Mouse (Mus musculus): ENCODE data around the gene Dera. TPM values are rescaled to one million over a fixed set of nuclear protein-coding genes. Genes with fewer than 3 reads are reported as not detected.

The Dera gene
- total RNA-seq, 2 experiments from 2014 or later: 14.5 to 16.3 TPM

DNA sequence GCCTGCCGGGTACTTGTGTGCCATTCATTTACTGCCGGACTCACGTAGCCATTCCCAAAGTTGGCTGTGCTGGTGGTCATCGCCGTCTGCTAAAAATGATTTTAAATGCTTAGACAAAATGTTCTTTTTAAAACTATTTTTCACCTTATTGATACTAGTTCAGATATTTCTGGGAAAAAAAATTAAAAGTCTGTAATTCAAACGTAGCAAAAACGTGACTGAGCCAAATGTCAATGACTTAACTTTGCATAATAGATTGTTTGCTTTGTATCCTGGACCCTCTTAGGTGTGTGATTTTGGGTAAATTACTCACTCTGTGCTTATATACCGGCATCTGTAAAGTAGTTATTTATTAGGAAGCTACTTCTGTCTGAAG is 499 bp downstream of the Dera start:
- no peak for ATAC-seq (replicated peaks; ENCODE audit: low FRiP score, poor library complexity, severe bottlenecking)

GRCm38 (mm10) chr6:137756310-137756709 is 2.0 kb downstream of the Dera start:
- ATAC-seq (replicated peaks; ENCODE audit: low FRiP score, poor library complexity, severe bottlenecking): no peak

DNA sequence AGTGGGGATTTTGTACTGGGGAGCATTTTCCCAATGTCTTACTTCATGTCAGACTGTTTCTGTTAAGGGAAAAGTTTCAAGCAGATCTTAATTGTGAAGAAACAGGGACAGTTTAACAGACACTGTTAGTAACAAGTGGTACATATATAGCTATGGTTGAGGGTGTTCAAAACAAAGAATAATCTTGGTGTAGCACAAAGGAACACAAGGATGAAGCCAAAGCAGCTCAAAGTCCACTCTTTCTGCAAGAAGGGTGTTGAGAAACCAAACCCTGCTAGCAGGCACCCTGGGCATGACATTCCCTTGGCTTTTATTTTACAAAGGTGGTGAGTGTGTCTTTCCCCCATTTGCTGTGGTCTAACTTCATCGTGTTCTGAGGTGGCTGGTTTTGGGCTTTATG is 3.5 kb downstream of the Dera start:
- ATAC-seq (replicated peaks; ENCODE audit: low FRiP score, poor library complexity, severe bottlenecking): no peak

DNA sequence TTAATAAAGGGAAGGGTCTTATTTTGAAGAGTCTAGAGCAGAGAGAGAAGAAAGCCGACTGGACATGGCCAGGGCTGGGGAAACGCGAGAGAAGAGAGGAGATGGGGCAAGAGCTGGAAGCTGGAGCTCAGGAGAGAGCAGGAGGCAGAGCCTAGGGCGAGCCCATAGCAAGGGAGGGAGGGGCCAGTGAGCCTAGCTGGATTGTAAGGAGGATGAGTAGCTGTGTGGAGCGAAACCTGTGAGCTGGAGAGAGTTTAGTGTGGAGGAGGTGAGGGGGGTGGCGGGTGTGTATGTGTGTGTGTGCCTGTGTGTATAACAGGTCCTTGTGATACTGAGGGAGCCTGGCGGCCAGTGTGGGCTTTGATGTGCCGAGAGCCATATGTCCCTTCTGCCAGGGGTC is 5.3 kb downstream of the Dera start:
- no peak for ATAC-seq (replicated peaks; ENCODE audit: low FRiP score, poor library complexity, severe bottlenecking)

DNA sequence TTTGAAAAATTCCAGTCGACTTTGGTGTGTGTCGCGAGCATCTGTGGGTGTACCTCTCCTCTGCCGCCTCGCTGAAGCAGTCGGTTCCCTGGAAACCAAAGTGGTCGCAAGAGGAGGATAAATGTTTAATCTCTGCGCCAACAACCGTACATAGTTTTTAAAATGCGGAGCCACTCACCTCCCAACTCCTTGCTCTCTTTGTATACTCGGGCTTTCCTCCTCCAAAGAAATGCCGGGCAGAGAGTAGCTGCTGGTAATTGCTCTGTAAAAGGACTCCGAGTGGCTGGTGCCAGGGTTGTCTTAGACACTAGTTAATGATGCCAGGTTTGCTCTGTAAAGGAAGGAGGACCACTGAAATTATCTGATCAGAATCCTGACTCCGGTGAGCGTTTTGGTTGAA is 6.6 kb downstream of the Dera start:
- ATAC-seq (replicated peaks; ENCODE audit: low FRiP score, poor library complexity, severe bottlenecking): no peak

- ATAC-seq (replicated peaks; ENCODE audit: low FRiP score, poor library complexity, severe bottlenecking): no peak
These were observed 10.3 kb downstream of the Dera start for GRCm38 (mm10) chr6:137764572-137765210.

GRCm38 (mm10) chr6:137766177-137766576 is 11.8 kb downstream of the Dera start:
- no peak for ATAC-seq (replicated peaks; ENCODE audit: low FRiP score, poor library complexity, severe bottlenecking)

GRCm38 (mm10) chr6:137771621-137772250 is 17.4 kb downstream of the Dera start:
- ATAC-seq (replicated peaks; ENCODE audit: low FRiP score, poor library complexity, severe bottlenecking): no peak

DNA sequence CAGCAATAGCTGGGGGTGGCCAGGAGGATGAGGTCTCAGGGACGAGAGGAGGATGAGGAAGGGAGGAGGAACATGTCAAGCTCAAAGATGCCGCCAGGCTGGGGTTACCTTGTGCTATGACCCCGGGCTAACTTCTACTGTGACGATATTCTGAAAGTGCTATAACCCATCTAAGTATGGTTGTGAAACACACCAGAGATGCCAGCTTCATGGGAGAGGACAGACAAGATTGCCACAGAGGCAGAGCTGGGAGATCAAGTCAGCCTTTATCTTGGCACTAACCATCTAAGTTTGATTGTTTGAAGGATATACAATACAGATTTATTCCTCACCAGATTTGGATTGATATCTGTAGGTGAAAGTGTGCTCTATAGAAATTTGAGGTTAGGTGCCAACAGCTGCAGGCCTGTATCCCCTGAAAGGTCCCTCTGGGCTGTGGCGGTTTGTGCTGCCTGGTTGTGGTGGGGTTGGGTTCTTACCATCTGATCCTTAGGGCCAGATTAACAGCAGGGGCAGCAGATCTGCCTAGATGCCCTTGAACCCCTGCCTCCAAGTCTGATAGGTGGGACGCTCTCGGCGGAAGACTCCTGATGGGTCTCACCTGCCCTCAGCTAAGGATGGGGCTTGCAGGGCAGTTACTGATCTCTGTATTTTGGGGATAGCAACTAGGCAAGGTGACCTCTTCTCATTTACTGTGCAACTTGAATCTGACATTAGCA is 18.7 kb downstream of the Dera start:
- no peak for ATAC-seq (replicated peaks; ENCODE audit: low FRiP score, poor library complexity, severe bottlenecking)

GRCm38 (mm10) chr6:137773637-137774028 is 19.3 kb downstream of the Dera start:
- ATAC-seq (replicated peaks; ENCODE audit: low FRiP score, poor library complexity, severe bottlenecking): no peak

GRCm38 (mm10) chr6:137774166-137774565 is 19.8 kb downstream of the Dera start:
- ATAC-seq (replicated peaks; ENCODE audit: low FRiP score, poor library complexity, severe bottlenecking): no peak

DNA sequence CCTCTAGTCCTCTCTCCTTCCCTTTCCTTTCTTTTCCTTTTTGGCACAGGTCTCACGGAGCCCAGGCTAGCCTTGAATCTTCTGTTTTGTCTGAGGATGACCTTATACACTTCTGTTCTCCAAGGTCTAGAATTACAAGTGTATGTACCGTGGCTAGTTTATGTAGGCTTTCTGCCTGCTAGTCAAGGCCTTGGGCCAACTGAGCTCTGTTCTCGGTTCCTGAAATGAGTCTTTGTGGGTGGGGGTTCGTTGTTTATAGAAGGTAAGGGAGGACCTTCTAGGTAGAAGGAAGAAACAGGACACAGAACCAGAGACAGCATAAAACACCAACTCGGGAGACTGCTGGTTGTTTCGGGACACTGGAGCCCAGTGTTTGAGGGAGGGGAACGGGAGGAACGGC is 20.8 kb downstream of the Dera start:
- ATAC-seq (replicated peaks; ENCODE audit: low FRiP score, poor library complexity, severe bottlenecking): no peak

DNA sequence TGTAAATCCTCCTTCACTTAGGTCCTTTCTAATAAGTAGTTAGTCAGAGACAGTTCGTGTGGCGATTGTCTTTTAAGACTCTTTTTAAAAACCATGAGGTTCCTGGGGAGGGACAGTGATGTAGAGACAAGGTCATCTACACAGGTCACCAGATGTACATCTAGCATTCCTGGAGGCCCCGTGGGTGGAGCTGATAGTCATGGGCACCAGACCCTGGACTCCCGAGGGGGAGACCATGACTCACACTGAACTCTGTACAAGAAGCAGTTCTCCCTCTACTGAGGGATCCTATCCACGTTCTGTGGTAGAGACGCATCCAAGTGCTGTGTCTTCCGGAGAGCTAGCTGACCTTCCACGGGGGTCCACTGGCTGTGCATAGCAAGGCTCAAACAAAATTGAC is 22.6 kb downstream of the Dera start:
- ATAC-seq (replicated peaks; ENCODE audit: low FRiP score, poor library complexity, severe bottlenecking): no peak

DNA sequence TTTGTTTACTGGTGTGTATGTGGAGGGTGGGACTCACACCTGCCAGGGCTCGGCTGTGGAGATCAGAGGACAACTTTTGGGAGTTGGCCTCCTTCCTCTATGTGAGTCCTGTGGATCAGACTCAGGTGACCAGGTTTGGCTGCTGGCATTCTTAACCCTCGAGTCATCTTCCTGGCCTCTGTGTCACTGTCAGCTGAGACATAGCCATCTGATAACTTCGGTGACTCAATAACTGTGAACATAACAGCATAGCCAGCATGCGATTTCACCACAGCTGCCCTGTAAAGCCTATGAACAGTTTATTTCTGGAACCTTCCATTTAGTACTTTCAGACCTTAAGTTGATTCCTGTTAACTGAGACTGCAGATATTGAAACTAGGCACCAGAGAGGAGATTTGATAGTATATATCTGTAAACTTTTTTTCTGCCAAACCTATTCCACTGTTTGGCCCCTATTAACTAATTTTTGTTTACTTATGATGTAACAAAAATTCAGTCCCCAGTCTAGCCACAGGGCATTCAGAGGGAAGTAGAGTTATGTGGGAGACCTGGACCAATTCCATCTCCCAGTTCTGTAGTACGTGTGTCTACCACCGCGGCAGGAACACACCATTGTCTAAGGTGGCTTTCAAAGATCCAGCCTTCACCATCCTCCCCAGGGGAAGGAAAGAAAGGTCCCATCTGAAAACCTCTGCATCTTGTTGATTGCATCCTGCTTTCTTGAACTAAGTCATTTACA is 29.7 kb downstream of the Dera start:
- ATAC-seq (replicated peaks; ENCODE audit: low FRiP score, poor library complexity, severe bottlenecking): no peak

GRCm38 (mm10) chr6:137788976-137789590 is 34.7 kb downstream of the Dera start:
- ATAC-seq (replicated peaks; ENCODE audit: low FRiP score, poor library complexity, severe bottlenecking): no peak

DNA sequence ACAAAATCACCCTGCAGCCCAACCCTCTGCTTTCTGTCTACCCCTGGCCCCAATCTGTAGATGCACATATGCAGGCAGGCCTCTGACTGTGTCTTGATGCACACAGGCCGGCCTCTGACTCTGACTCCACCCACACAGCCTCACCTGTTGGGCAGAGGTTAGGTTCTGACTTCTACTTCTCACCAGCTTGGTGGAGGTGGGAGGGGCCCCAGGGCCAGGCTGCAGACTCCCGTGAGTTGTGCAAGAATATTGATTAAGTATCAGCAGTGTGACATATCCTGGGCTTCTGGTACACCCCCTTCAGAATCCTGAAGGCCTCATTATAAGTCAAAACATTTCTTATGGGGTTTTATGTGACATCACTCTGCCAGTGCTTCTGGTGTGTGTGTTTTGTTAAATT is 35.3 kb downstream of the Dera start:
- ATAC-seq (replicated peaks; ENCODE audit: low FRiP score, poor library complexity, severe bottlenecking): no peak

GRCm38 (mm10) chr6:137795494-137795893 is 41.1 kb downstream of the Dera start:
- ATAC-seq (replicated peaks; ENCODE audit: low FRiP score, poor library complexity, severe bottlenecking): no peak

GRCm38 (mm10) chr6:137796596-137797567 is 42.5 kb downstream of the Dera start:
- ATAC-seq (replicated peaks; ENCODE audit: low FRiP score, poor library complexity, severe bottlenecking): no peak

- no peak for ATAC-seq (replicated peaks; ENCODE audit: low FRiP score, poor library complexity, severe bottlenecking)
These were observed 44.9 kb downstream of the Dera start for GRCm38 (mm10) chr6:137799253-137799652.

All from erythroid progenitor cell, adult 5-6 weeks (primary cell).